16 mouse cellular contexts compared by ENCODE assay signal in genomic region chr9:67463440-67464122, GRCm38 (mm10).
DNase-seq lines count a peak whose midpoint lies in the region; ATAC-seq and TF ChIP-seq lines count a peak whose summit lies in the region.
"Had no signal": no experiment of that assay in that cellular context is flagged by ENCODE, and none has a peak within 500 bp of the region (broad histone marks: within the 10 kb centered on the region; RNA-seq: fewer than 3 reads in every experiment).

No protein-coding gene starts in this region.

- WGBS in hindbrain, embryonic 11.5 days = 76% methylated on average over 11 of the region's 11 CpGs
- WGBS in hindbrain, postnatal 0 days = 76% methylated on average over 11 of the region's 11 CpGs
- 37% methylated on average over 11 of the region's 11 CpGs for WGBS in liver, embryonic 11.5 days

- no peak for ATAC-seq in hindbrain, embryonic 11.5 days (ENCODE audit: low FRiP score)
- no peak for ATAC-seq in hindbrain, postnatal 0 days
- no peak for ATAC-seq in liver, embryonic 11.5 days (replicated peaks; ENCODE audit: low FRiP score)
- ATAC-seq: forebrain, postnatal 0 days; liver, embryonic 12.5 days had no signal

- DNase-seq in hindbrain, embryonic 11.5 days (ENCODE audit: low spot score) = peak; percentile 33
- DNase-seq in hindbrain, postnatal 0 days (ENCODE audit: low spot score) = no peak
- DNase-seq in A20 (ENCODE audit: low read depth, low spot score) = peak; percentile 53
- peak; percentile 22 for DNase-seq in NIH3T3 (ENCODE audit: low read depth)
- no peak for DNase-seq in adrenal gland, postnatal 14 days
- no peak for DNase-seq in liver, embryonic 11.5 days (ENCODE audit: low spot score)
- DNase-seq: cerebellum, adult 11 months; forebrain, postnatal 0 days; gastrocnemius, postnatal 14 days; kidney, adult 2 months; right cerebral cortex, postnatal 25 days; thymus, adult 2 months had no signal

- no peaks in the 10 kb centered on the region for H3K4me1 ChIP-seq in hindbrain, embryonic 11.5 days (replicated peaks; ENCODE audit: control insufficient read depth, insufficient read depth, low read length)
- no peaks in the 10 kb centered on the region for H3K4me1 ChIP-seq in hindbrain, postnatal 0 days (ENCODE audit: insufficient read depth, low read length)
- peaks cover 4% of the 10 kb centered on the region; the same call in 1 of the 2 replicates for H3K4me1 ChIP-seq in embryonic fibroblast, embryonic 13.5 days (ENCODE audit: control insufficient read depth, insufficient read depth, low read length)
- peaks cover 4% of the 10 kb centered on the region; the same call in 1 of the 2 replicates for H3K4me1 ChIP-seq in liver, embryonic 11.5 days (replicated peaks; ENCODE audit: control insufficient read depth, insufficient read depth, low read length)
- H3K4me1 ChIP-seq: megakaryocyte, embryonic 14.5 days had no signal

- H3K4me2 ChIP-seq in hindbrain, embryonic 11.5 days (replicated peaks; ENCODE audit: low read depth, low read length) = no peak overlapping the region
- H3K4me2 ChIP-seq in hindbrain, postnatal 0 days (ENCODE audit: low read depth, low read length) = no peak overlapping the region
- no peak overlapping the region for H3K4me2 ChIP-seq in liver, embryonic 11.5 days
- H3K4me2 ChIP-seq: hindbrain, embryonic 15.5 days; liver, embryonic 12.5 days had no signal

- H3K27ac ChIP-seq in hindbrain, embryonic 11.5 days (ENCODE audit: low read depth, low read length) = no peak overlapping the region
- no peak overlapping the region for H3K27ac ChIP-seq in hindbrain, postnatal 0 days
- peak overlapping the region; percentile 81 for H3K27ac ChIP-seq in embryonic fibroblast, embryonic 13.5 days (ENCODE audit: insufficient read depth, low read length)
- no peak overlapping the region for H3K27ac ChIP-seq in liver, embryonic 11.5 days (ENCODE audit: low read depth, low read length)
- H3K27ac ChIP-seq: hindbrain, embryonic 15.5 days; liver, embryonic 12.5 days had no signal

- TF ChIP-seq CTCF in hindbrain, postnatal 0 days (IDR thresholded peaks at IDR 0.05; ENCODE audit: low read depth) = no peak
- no peak for TF ChIP-seq CTCF in embryonic fibroblast, embryonic 13.5 days (IDR thresholded peaks at IDR 0.05; ENCODE audit: borderline replicate concordance, insufficient read depth, low read length)

- H3K9me3 ChIP-seq in hindbrain, embryonic 11.5 days (ENCODE audit: control insufficient read depth, low read length) = no peaks in the 10 kb centered on the region
- H3K9me3 ChIP-seq in hindbrain, postnatal 0 days (ENCODE audit: low read length) = no peaks in the 10 kb centered on the region
- no peaks in the 10 kb centered on the region for H3K9me3 ChIP-seq in liver, embryonic 11.5 days (ENCODE audit: control insufficient read depth, low read length)
- H3K9me3 ChIP-seq: hindbrain, embryonic 15.5 days; liver, embryonic 12.5 days; megakaryocyte, embryonic 14.5 days had no signal

- no peaks in the 10 kb centered on the region for H3K36me3 ChIP-seq in hindbrain, embryonic 11.5 days (ENCODE audit: control insufficient read depth, insufficient read depth, low read length)
- H3K36me3 ChIP-seq in hindbrain, postnatal 0 days (ENCODE audit: insufficient read depth, low read length) = no peaks in the 10 kb centered on the region
- no peaks in the 10 kb centered on the region for H3K36me3 ChIP-seq in liver, embryonic 11.5 days (ENCODE audit: control insufficient read depth, insufficient read depth, low read length)
- H3K36me3 ChIP-seq: hindbrain, embryonic 15.5 days; liver, embryonic 12.5 days had no signal

- no peak overlapping the region for H3K9ac ChIP-seq in hindbrain, embryonic 11.5 days (ENCODE audit: low read depth, low read length)
- no peak overlapping the region for H3K9ac ChIP-seq in hindbrain, postnatal 0 days (replicated peaks; ENCODE audit: low read length)
- H3K9ac ChIP-seq in liver, embryonic 11.5 days (ENCODE audit: low read depth, low read length) = no peak overlapping the region
- H3K9ac ChIP-seq: forebrain, postnatal 0 days; hindbrain, embryonic 15.5 days; liver, embryonic 12.5 days had no signal

- no peaks in the 10 kb centered on the region for H3K27me3 ChIP-seq in hindbrain, embryonic 11.5 days (ENCODE audit: control insufficient read depth, insufficient read depth, low read length)
- no peaks in the 10 kb centered on the region for H3K27me3 ChIP-seq in hindbrain, postnatal 0 days (ENCODE audit: insufficient read depth, low read length)
- no peaks in the 10 kb centered on the region for H3K27me3 ChIP-seq in liver, embryonic 11.5 days (replicated peaks; ENCODE audit: control insufficient read depth, insufficient read depth, low read length)
- H3K27me3 ChIP-seq: hindbrain, embryonic 15.5 days; liver, embryonic 12.5 days had no signal

- no peak for TF ChIP-seq POLR2A in embryonic fibroblast, embryonic 13.5 days (IDR thresholded peaks at IDR 0.05; ENCODE audit: low read depth, low read length)

- no peak overlapping the region for H3K4me3 ChIP-seq in hindbrain, embryonic 11.5 days (ENCODE audit: low read depth, low read length)
- no peak overlapping the region for H3K4me3 ChIP-seq in hindbrain, postnatal 0 days (ENCODE audit: low read length)
- no peak overlapping the region for H3K4me3 ChIP-seq in embryonic fibroblast, embryonic 13.5 days (ENCODE audit: insufficient read depth, low read length)
- no peak overlapping the region for H3K4me3 ChIP-seq in liver, embryonic 11.5 days (ENCODE audit: low read depth, low read length)
- H3K4me3 ChIP-seq: hindbrain, embryonic 15.5 days; liver, embryonic 12.5 days; megakaryocyte, embryonic 14.5 days had no signal

Comparison
In these comparisons a context has a peak if more than half of its experiments do, and no peak if none do; other contexts are left out.
1. DNase-seq: peak in hindbrain, embryonic 11.5 days (single experiment), A20 (single experiment) and NIH3T3 (single experiment); none in hindbrain, postnatal 0 days (single experiment), adrenal gland, postnatal 14 days (single experiment) and liver, embryonic 11.5 days (single experiment).